In genomic region chr5:135628916-135629315, GRCm38 (mm10) we compare ENCODE assay signal across 14 mouse cellular contexts. TPM values are rescaled to one million over a fixed set of nuclear protein-coding genes. Genes with fewer than 3 reads are reported as not detected.
DNase-seq lines count a peak whose midpoint lies in the region; ATAC-seq and TF ChIP-seq lines count a peak whose summit lies in the region.
"Had no signal": no experiment of that assay in that cellular context is flagged by ENCODE, and none has a peak within 500 bp of the region (broad histone marks: within the 10 kb centered on the region; RNA-seq: fewer than 3 reads in every experiment).

No protein-coding gene starts in this region.

- peak overlapping the region; percentile 17; the same call in 1 of the 2 replicates for H3K4me2 ChIP-seq in forebrain, embryonic 16.5 days (ENCODE audit: low read length)
- H3K4me2 ChIP-seq in forebrain, embryonic 11.5 days (ENCODE audit: low read depth, low read length, severe bottlenecking): no peak overlapping the region
- peak overlapping the region; percentile 35; the same call in 1 of the 2 replicates for H3K4me2 ChIP-seq in midbrain, embryonic 14.5 days (ENCODE audit: low read length)
- peak overlapping the region; percentile 34 for H3K4me2 ChIP-seq in hindbrain, embryonic 15.5 days
- H3K4me2 ChIP-seq: forebrain, embryonic 12.5 days had no signal

- H3K9me3 ChIP-seq in forebrain, embryonic 16.5 days (ENCODE audit: control insufficient read depth, low read length): no peaks in the 10 kb centered on the region
- no peaks in the 10 kb centered on the region for H3K9me3 ChIP-seq in forebrain, embryonic 11.5 days (ENCODE audit: control insufficient read depth, low read length)
- no peaks in the 10 kb centered on the region for H3K9me3 ChIP-seq in midbrain, embryonic 14.5 days (ENCODE audit: control insufficient read depth, low read length)
- H3K9me3 ChIP-seq in midbrain, embryonic 10.5 days (replicated peaks): no peaks in the 10 kb centered on the region
- no peaks in the 10 kb centered on the region for H3K9me3 ChIP-seq in hindbrain, embryonic 15.5 days
- H3K9me3 ChIP-seq: forebrain, embryonic 12.5 days had no signal

- H3K9ac ChIP-seq in forebrain, embryonic 16.5 days (replicated peaks; ENCODE audit: low read depth, low read length): no peak overlapping the region
- H3K9ac ChIP-seq in forebrain, embryonic 11.5 days (ENCODE audit: low read length): no peak overlapping the region
- H3K9ac ChIP-seq in midbrain, embryonic 14.5 days (replicated peaks; ENCODE audit: low read length): no peak overlapping the region
- no peak overlapping the region for H3K9ac ChIP-seq in hindbrain, embryonic 15.5 days
- H3K9ac ChIP-seq: forebrain, embryonic 12.5 days had no signal

- no peak for DNase-seq in forebrain, embryonic 11.5 days (ENCODE audit: low spot score)
- DNase-seq in midbrain, embryonic 14.5 days: peak; percentile 41
- no peak for DNase-seq in midbrain, embryonic 10.5 days (ENCODE audit: low spot score)
- DNase-seq in retina, embryonic 14.5 days (ENCODE audit: low spot score): peak; percentile 21
- DNase-seq in kidney, adult 2 months: no peak
- no peak for DNase-seq in urinary bladder, postnatal 4 days (ENCODE audit: low spot score in 2 of 2)
- DNase-seq: cerebellum, adult 9-11 months; heart, postnatal 10 days; kidney, adult 8-10 months; lung, adult 2 months; thymus, adult 2 months had no signal

- H3K36me3 ChIP-seq in forebrain, embryonic 16.5 days (ENCODE audit: control insufficient read depth, insufficient read depth): no peaks in the 10 kb centered on the region
- no peaks in the 10 kb centered on the region for H3K36me3 ChIP-seq in forebrain, embryonic 11.5 days (ENCODE audit: control insufficient read depth, insufficient read depth, low read length)
- H3K36me3 ChIP-seq in midbrain, embryonic 14.5 days (ENCODE audit: control insufficient read depth, insufficient read depth, low read length): no peaks in the 10 kb centered on the region
- no peaks in the 10 kb centered on the region for H3K36me3 ChIP-seq in midbrain, embryonic 10.5 days
- no peaks in the 10 kb centered on the region for H3K36me3 ChIP-seq in hindbrain, embryonic 15.5 days
- H3K36me3 ChIP-seq in kidney, adult 2 months (ENCODE audit: control insufficient read depth, insufficient read depth, low read length): no peaks in the 10 kb centered on the region
- H3K36me3 ChIP-seq: forebrain, embryonic 12.5 days had no signal

- no peaks in the 10 kb centered on the region for H3K27me3 ChIP-seq in forebrain, embryonic 16.5 days (replicated peaks; ENCODE audit: control insufficient read depth, insufficient read depth, low read length)
- no peaks in the 10 kb centered on the region for H3K27me3 ChIP-seq in forebrain, embryonic 11.5 days (ENCODE audit: control insufficient read depth, insufficient read depth, low read length)
- H3K27me3 ChIP-seq in midbrain, embryonic 14.5 days (ENCODE audit: control insufficient read depth, insufficient read depth, low read length): no peaks in the 10 kb centered on the region
- H3K27me3 ChIP-seq in midbrain, embryonic 10.5 days (ENCODE audit: low read depth, poor library complexity, severe bottlenecking): no peaks in the 10 kb centered on the region
- no peaks in the 10 kb centered on the region for H3K27me3 ChIP-seq in hindbrain, embryonic 15.5 days
- no peaks in the 10 kb centered on the region for H3K27me3 ChIP-seq in kidney, adult 2 months (replicated peaks; ENCODE audit: control insufficient read depth, insufficient read depth, low read length)
- H3K27me3 ChIP-seq: forebrain, embryonic 12.5 days had no signal

- H3K27ac ChIP-seq in forebrain, embryonic 16.5 days (ENCODE audit: low read length): no peak overlapping the region
- H3K27ac ChIP-seq in forebrain, embryonic 11.5 days (ENCODE audit: low read depth, low read length): no peak overlapping the region
- H3K27ac ChIP-seq in midbrain, embryonic 14.5 days (replicated peaks; ENCODE audit: low read depth, low read length): no peak overlapping the region
- H3K27ac ChIP-seq in midbrain, embryonic 10.5 days (replicated peaks): no peak overlapping the region
- H3K27ac ChIP-seq in hindbrain, embryonic 15.5 days (replicated peaks): no peak overlapping the region
- H3K27ac ChIP-seq in kidney, adult 2 months (ENCODE audit: insufficient read depth, low read depth, low read length): no peak overlapping the region
- H3K27ac ChIP-seq: forebrain, embryonic 12.5 days had no signal

- no peak for ATAC-seq in forebrain, embryonic 16.5 days
- ATAC-seq in forebrain, embryonic 11.5 days (replicated peaks; ENCODE audit: low FRiP score): no peak
- no peak for ATAC-seq in midbrain, embryonic 14.5 days (ENCODE audit: low FRiP score, low TSS enrichment)
- ATAC-seq in hindbrain, embryonic 15.5 days (ENCODE audit: low FRiP score, low read depth): no peak

- H3K4me3 ChIP-seq in forebrain, embryonic 16.5 days (replicated peaks; ENCODE audit: low read length): no peak overlapping the region
- H3K4me3 ChIP-seq in forebrain, embryonic 11.5 days (ENCODE audit: low read depth, low read length): no peak overlapping the region
- H3K4me3 ChIP-seq in midbrain, embryonic 14.5 days (replicated peaks; ENCODE audit: low read depth, low read length): no peak overlapping the region
- no peak overlapping the region for H3K4me3 ChIP-seq in midbrain, embryonic 10.5 days
- H3K4me3 ChIP-seq in hindbrain, embryonic 15.5 days: no peak overlapping the region
- no peak overlapping the region for H3K4me3 ChIP-seq in kidney, adult 2 months (ENCODE audit: insufficient read depth, low read depth, low read length)
- H3K4me3 ChIP-seq: forebrain, embryonic 12.5 days had no signal

- TF ChIP-seq POLR2A in kidney, adult 2 months (IDR thresholded peaks at IDR 0.05; ENCODE audit: low read depth, low read length): no peak

- WGBS in forebrain, embryonic 16.5 days: 41% methylated on average over 10 of the region's 10 CpGs
- 46% methylated on average over 10 of the region's 10 CpGs for WGBS in forebrain, embryonic 11.5 days
- 35% methylated on average over 10 of the region's 10 CpGs for WGBS in midbrain, embryonic 14.5 days
- 46% methylated on average over 10 of the region's 10 CpGs for WGBS in midbrain, embryonic 10.5 days
- 39% methylated on average over 10 of the region's 10 CpGs for WGBS in hindbrain, embryonic 15.5 days
- 39% methylated on average over 10 of the region's 10 CpGs for WGBS in kidney, adult 2 months

- TF ChIP-seq CTCF in kidney, adult 2 months (conservative IDR thresholded peaks at IDR 0.05; ENCODE audit: insufficient read depth, insufficient read length, low read depth, low read length): no peak

- peaks cover 9% of the 10 kb centered on the region for H3K4me1 ChIP-seq in forebrain, embryonic 16.5 days (replicated peaks; ENCODE audit: control insufficient read depth, insufficient read depth, low read length)
- peaks cover 2% of the 10 kb centered on the region; the same call in 1 of the 2 replicates for H3K4me1 ChIP-seq in forebrain, embryonic 11.5 days (replicated peaks; ENCODE audit: control insufficient read depth, insufficient read depth, low read length)
- peaks cover 8% of the 10 kb centered on the region; the same call in 1 of the 2 replicates for H3K4me1 ChIP-seq in midbrain, embryonic 14.5 days (ENCODE audit: control insufficient read depth, insufficient read depth, low read length)
- peaks cover 16% of the 10 kb centered on the region for H3K4me1 ChIP-seq in midbrain, embryonic 10.5 days
- peaks cover 7% of the 10 kb centered on the region for H3K4me1 ChIP-seq in hindbrain, embryonic 15.5 days (replicated peaks)
- peaks cover 2% of the 10 kb centered on the region; the same call in 1 of the 2 replicates for H3K4me1 ChIP-seq in kidney, adult 2 months (ENCODE audit: control insufficient read depth, insufficient read depth, low read length)

RNA-seq across cellular contexts. Expression of gene Rhbdd2, which starts 3.5 kb away (rescaled TPM):
- 60.3 and 72.2 TPM in 2 replicates for polyA plus RNA-seq in forebrain, embryonic 16.5 days (2015; fragmentation: Nextera tagmentation; extraction: Ambion mirVana)
- 60.1 and 61.3 TPM in 2 replicates for polyA plus RNA-seq in forebrain, embryonic 11.5 days (2014; fragmentation: Nextera tagmentation; extraction: Ambion mirVana)
- polyA plus RNA-seq in midbrain, embryonic 14.5 days (2014; fragmentation: Nextera tagmentation; extraction: Ambion mirVana): 94.0 and 99.5 TPM in 2 replicates
- polyA plus RNA-seq in midbrain, embryonic 10.5 days (2016; fragmentation: Nextera tagmentation; extraction: Ambion mirVana): 61.9 and 65.4 TPM in 2 replicates
- 83.9 and 89.3 TPM in 2 replicates for polyA plus RNA-seq in hindbrain, embryonic 15.5 days (2015; fragmentation: Nextera tagmentation; extraction: Ambion mirVana)
- polyA plus RNA-seq in kidney, adult 2 months (2012; rRNA removed): 50.9 and 56.5 TPM in 2 replicates

RNA-seq across cellular contexts. Expression of gene Por, which starts 40.9 kb away (rescaled TPM):
- 104 and 121 TPM in 2 replicates for polyA plus RNA-seq in forebrain, embryonic 16.5 days (2015; fragmentation: Nextera tagmentation; extraction: Ambion mirVana)
- 113 and 117 TPM in 2 replicates for polyA plus RNA-seq in forebrain, embryonic 11.5 days (2014; fragmentation: Nextera tagmentation; extraction: Ambion mirVana)
- polyA plus RNA-seq in midbrain, embryonic 14.5 days (2014; fragmentation: Nextera tagmentation; extraction: Ambion mirVana): 96.8 and 106 TPM in 2 replicates
- polyA plus RNA-seq in midbrain, embryonic 10.5 days (2016; fragmentation: Nextera tagmentation; extraction: Ambion mirVana): 114 and 145 TPM in 2 replicates
- polyA plus RNA-seq in hindbrain, embryonic 15.5 days (2015; fragmentation: Nextera tagmentation; extraction: Ambion mirVana): 96.4 and 106 TPM in 2 replicates
- 361 and 405 TPM in 2 replicates for polyA plus RNA-seq in kidney, adult 2 months (2012; rRNA removed)

RNA-seq across cellular contexts. Expression of gene Ccl24, which starts 56.1 kb away (rescaled TPM):
- 1.4 and 1.5 TPM in 2 replicates for polyA plus RNA-seq in forebrain, embryonic 16.5 days (2015; fragmentation: Nextera tagmentation; extraction: Ambion mirVana)
- polyA plus RNA-seq in forebrain, embryonic 11.5 days (2014; fragmentation: Nextera tagmentation; extraction: Ambion mirVana): 0.99 and 1.1 TPM in 2 replicates
- polyA plus RNA-seq in midbrain, embryonic 14.5 days (2014; fragmentation: Nextera tagmentation; extraction: Ambion mirVana): 4.1 TPM in 1 of 2 replicates, not detected in the other
- 1.0 and 1.8 TPM in 2 replicates for polyA plus RNA-seq in midbrain, embryonic 10.5 days (2016; fragmentation: Nextera tagmentation; extraction: Ambion mirVana)
- polyA plus RNA-seq in hindbrain, embryonic 15.5 days (2015; fragmentation: Nextera tagmentation; extraction: Ambion mirVana): 2.6 and 2.9 TPM in 2 replicates
- 1.0 and 1.2 TPM in 2 replicates for polyA plus RNA-seq in kidney, adult 2 months (2012; rRNA removed)

Comparison
In these comparisons a context has a peak if more than half of its experiments do, and no peak if none do; other contexts are left out.
1. DNase-seq: peak in midbrain, embryonic 14.5 days (single experiment) and retina, embryonic 14.5 days (single experiment); none in forebrain, embryonic 11.5 days (single experiment), midbrain, embryonic 10.5 days (single experiment), kidney, adult 2 months (single experiment) and urinary bladder, postnatal 4 days (0 of 2).